Mouse (Mus musculus) liver, adult 2 months (tissue): ENCODE measurements around the gene Kcnb1.

Experiments used
- CTCF ChIP-seq: fragments of 200-500 bp; IDR thresholded peaks from 2 replicates; pipeline ENCODE4 v1.5.1; 2011; ENCODE audit warnings: low read depth, low read length, control low read depth
- POLR2A ChIP-seq: fragments of 200-500 bp; IDR thresholded peaks from 2 replicates; pipeline ENCODE4 v1.6.1; 2011; ENCODE audit warnings: low read length, control low read depth; ENCODE audit not compliant: insufficient read depth; ENCODE audit errors: extremely low read depth

DNA sequence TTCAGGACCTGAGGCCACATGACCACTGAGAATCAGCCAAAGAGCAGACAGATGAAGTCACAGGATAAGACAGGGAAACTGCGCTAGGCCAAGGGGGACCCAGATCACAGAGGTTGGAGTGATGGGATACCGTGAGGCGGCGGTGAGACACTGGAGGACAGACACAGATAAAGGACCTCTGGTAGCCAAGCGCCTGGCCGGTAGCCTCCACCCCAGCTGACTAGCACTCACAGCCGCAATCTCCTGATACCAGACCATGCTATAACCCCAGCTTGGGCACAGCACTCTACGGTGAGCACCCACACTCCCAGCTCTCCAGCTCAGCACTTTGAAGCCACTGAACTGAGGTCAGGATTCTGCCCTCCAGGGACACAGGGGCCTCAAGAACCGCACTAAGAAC is 26.4 kb downstream of the Kcnb1 start:
- TF ChIP-seq CTCF: no peak
- no peak for TF ChIP-seq POLR2A
